Mouse (Mus musculus) limb, embryonic 12.5 days (tissue): ENCODE measurements around the gene Cops4. TPM values are rescaled to one million over a fixed set of nuclear protein-coding genes. Genes with fewer than 3 reads are reported as not detected.

Experiments used
- ATAC-seq: fragments of 200-750 bp; cut with Nextera tagmentation; 2 replicates; pipeline ENCODE4 v1.8.0; 2017; ENCODE audit warnings: low read depth, moderate TSS enrichment; ENCODE audit not compliant: insufficient number of reproducible peaks, insufficient read depth, low FRiP score, low TSS enrichment
- H3K27ac ChIP-seq: fragments of 300-500 bp; sonication (generic); 2 replicates; pipeline ENCODE4 v1.5.1; 2016; ENCODE audit warnings: mild to moderate bottlenecking, moderate library complexity
- H3K27me3 ChIP-seq: fragments of 300-500 bp; sonication (generic); 2 replicates; pipeline ENCODE4 v1.6.1; 2016; ENCODE audit warnings: mild to moderate bottlenecking, moderate library complexity
- H3K36me3 ChIP-seq: fragments of 300-500 bp; sonication (generic); 2 replicates; pipeline ENCODE4 v1.6.1; 2016; ENCODE audit warnings: mild to moderate bottlenecking, moderate library complexity
- H3K4me1 ChIP-seq: fragments of 300-500 bp; sonication (generic); replicated peaks from 2 replicates; pipeline ENCODE4 v1.6.1; 2016
- H3K4me2 ChIP-seq: fragments of 300-500 bp; sonication (generic); 2 replicates; pipeline ENCODE4 v1.6.1; 2016; ENCODE audit warnings: mild to moderate bottlenecking, moderate library complexity
- H3K4me3 ChIP-seq: fragments of 300-500 bp; sonication (generic); replicated peaks from 2 replicates; pipeline ENCODE4 v1.5.1; 2016; ENCODE audit warnings: mild to moderate bottlenecking
- H3K9ac ChIP-seq: fragments of 300-500 bp; sonication (generic); replicated peaks from 2 replicates; pipeline ENCODE4 v1.6.1; 2016; ENCODE audit warnings: mild to moderate bottlenecking, moderate library complexity
- H3K9me3 ChIP-seq: fragments of 300-500 bp; sonication (generic); 2 replicates; pipeline ENCODE4 v1.6.1; 2016; ENCODE audit warnings: mild to moderate bottlenecking, moderate library complexity
- WGBS: fragments of 180-500 bp; shearing (Covaris S2); methylation state at CpG from one replicate; pipeline ENCODE4 v1.1.7; 2016; 5-methylcytosine and 5-hydroxymethylcytosine counted together
- polyA plus RNA-seq: library from polyadenylated mRNA; unstranded; fragments of >200 nt; fragmentation: Nextera tagmentation; extraction: Ambion mirVana; gene quantifications from 2 replicates; pipeline ENCODE4 v1.2.1, GENCODE M21; 2016

Gene Cops4
- polyA plus RNA-seq, 1 experiment from 2014 or later = 224 TPM

DNA sequence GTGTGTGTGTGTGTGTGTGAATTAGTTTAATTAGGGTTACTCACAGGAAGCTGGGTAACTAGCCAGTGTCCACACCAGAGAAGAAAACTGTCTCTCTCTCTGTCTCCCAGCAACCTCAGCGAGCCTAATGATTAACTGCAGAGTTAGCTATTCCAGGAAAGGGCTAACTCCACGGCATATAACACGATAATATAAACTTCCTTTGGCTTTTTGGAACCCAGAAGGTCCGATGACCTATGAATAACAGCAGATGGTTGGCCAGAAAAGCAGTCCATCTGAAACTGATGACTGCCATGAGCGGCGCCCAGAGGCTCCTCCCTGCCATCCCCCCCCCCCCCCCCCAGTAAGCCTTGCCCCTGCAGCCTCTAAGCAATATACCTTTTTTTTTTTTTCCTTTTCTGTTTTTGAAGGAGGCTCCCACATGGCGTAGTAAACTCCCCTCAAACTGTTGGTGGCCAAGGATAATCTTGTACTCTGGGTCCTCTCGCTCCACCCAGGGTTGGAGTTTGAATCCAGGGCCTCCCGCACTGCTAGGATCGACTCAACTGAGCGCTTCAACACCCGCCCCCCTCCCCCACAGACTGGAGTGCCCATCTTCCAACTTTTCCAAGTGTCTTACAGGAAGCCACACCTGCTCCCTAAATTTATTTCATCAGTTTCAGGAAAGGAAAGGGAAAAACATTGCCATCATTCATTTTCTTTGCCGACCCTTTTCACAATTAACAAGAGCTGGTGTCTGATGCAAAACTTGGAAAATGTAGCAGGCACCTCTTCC lies 49.3 kb downstream of the Cops4 start:
- Histone ChIP-seq H3K4me3 (no peak overlapping the region), H3K36me3 (no peaks in the 10 kb centered on the region), H3K27ac (no peak overlapping the region), H3K9me3 (no peaks in the 10 kb centered on the region), H3K9ac (no peak overlapping the region), H3K4me2 (no peak overlapping the region), H3K4me1 (no peaks in the 10 kb centered on the region), H3K27me3 (no peaks in the 10 kb centered on the region)
- 76% methylated on average over 13 of the region's 13 CpGs for WGBS
- no peak for ATAC-seq

GRCm38 (mm10) chr5:100568177-100568576 lies 50.1 kb downstream of the Cops4 start:
- Histone ChIP-seq H3K4me3 (no peak overlapping the region), H3K27ac (no peak overlapping the region), H3K4me1 (no peaks in the 10 kb centered on the region), H3K9me3 (no peaks in the 10 kb centered on the region), H3K4me2 (no peak overlapping the region), H3K36me3 (no peaks in the 10 kb centered on the region), H3K9ac (no peak overlapping the region), H3K27me3 (no peaks in the 10 kb centered on the region)
- ATAC-seq = no peak
- 73% methylated on average over 8 of the region's 8 CpGs for WGBS

- 84% methylated on average over 3 of the region's 3 CpGs for WGBS
- no peak overlapping the region for H3K27ac ChIP-seq
Observed at GRCm38 (mm10) chr5:100568802-100569201, 50.7 kb downstream of the Cops4 start.

GRCm38 (mm10) chr5:100569250-100569934 lies 51.3 kb downstream of the Cops4 start:
- Histone ChIP-seq H3K4me2 (no peak overlapping the region), H3K4me1 (no peaks in the 10 kb centered on the region)
- no peak for ATAC-seq

More at GRCm38 (mm10) chr5:100568802-100569201, 50.7 kb downstream of the Cops4 start:
- H3K4me1 ChIP-seq = no peaks in the 10 kb centered on the region
- no peak overlapping the region for H3K4me3 ChIP-seq
- H3K4me2 ChIP-seq = no peak overlapping the region
- no peaks in the 10 kb centered on the region for H3K9me3 ChIP-seq
- H3K27me3 ChIP-seq = no peaks in the 10 kb centered on the region
- H3K36me3 ChIP-seq = no peaks in the 10 kb centered on the region
- H3K9ac ChIP-seq = no peak overlapping the region
- ATAC-seq = no peak

DNA sequence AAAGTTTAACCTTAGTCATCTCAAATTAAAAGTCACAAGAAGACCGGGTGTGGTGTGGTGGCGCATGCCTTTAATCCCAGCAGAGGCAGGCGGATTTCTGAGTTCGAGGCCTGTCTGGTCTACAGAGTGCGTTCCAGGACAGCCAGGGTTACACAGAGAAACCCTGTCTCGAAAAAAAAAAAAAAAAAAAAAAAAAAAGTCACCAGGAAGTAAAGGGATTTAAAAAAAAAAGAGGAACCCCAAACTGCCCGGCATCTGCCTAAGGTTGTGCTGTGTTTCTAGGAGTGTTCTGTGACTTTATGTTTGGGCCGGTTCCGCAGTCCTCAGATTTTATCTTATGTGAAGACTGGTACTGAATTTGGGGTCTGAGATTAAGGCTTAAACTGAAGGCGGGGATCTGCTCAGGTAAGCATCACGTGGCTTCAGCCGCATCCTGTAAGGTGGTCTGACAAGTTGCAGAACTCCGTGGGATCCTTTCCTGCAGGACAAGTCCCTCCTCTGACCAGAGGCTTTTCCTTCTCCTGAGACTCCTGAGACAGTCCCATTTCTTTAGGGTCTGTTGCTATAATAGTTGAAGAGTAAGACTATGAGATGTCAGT lies 52.0 kb downstream of the Cops4 start:
- Histone ChIP-seq H3K27me3 (no peaks in the 10 kb centered on the region), H3K4me2 (no peak overlapping the region), H3K4me3 (no peak overlapping the region), H3K4me1 (no peaks in the 10 kb centered on the region), H3K36me3 (no peaks in the 10 kb centered on the region), H3K27ac (no peak overlapping the region), H3K9ac (no peak overlapping the region), H3K9me3 (no peaks in the 10 kb centered on the region)
- no peak for ATAC-seq
- WGBS = 75% methylated on average over 13 of the region's 13 CpGs

More at GRCm38 (mm10) chr5:100569250-100569934, 51.3 kb downstream of the Cops4 start:
- H3K9ac ChIP-seq = no peak overlapping the region
- 80% methylated on average over 18 of the region's 18 CpGs for WGBS
- no peak overlapping the region for H3K27ac ChIP-seq
- no peaks in the 10 kb centered on the region for H3K27me3 ChIP-seq
- H3K9me3 ChIP-seq = no peaks in the 10 kb centered on the region
- H3K36me3 ChIP-seq = no peaks in the 10 kb centered on the region
- no peak overlapping the region for H3K4me3 ChIP-seq

DNA sequence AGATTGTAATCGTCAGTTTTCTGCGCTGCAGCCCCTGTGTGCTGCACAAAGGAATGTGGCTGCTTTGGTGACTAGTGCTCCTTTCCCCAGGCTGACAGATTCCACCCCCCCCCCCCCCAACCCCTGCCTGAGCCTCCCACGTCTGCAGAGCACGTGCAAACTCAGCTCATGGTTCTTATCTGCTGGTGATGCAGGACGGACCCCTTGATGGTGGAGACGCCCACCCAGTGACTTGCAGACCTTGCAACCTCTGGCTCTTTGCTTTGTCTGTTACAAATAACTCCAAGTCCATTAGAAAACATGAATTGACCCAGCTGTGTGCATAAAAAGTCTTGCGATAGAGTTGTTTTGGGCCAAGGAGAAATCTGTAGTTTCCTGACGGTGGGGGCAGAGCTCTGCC lies 52.6 kb downstream of the Cops4 start:
- Histone ChIP-seq H3K27ac (no peak overlapping the region), H3K9me3 (no peaks in the 10 kb centered on the region), H3K9ac (no peak overlapping the region), H3K4me2 (no peak overlapping the region), H3K27me3 (no peaks in the 10 kb centered on the region), H3K4me3 (no peak overlapping the region), H3K4me1 (no peaks in the 10 kb centered on the region), H3K36me3 (no peaks in the 10 kb centered on the region)
- 28% methylated on average over 8 of the region's 8 CpGs for WGBS
- no peak for ATAC-seq

DNA sequence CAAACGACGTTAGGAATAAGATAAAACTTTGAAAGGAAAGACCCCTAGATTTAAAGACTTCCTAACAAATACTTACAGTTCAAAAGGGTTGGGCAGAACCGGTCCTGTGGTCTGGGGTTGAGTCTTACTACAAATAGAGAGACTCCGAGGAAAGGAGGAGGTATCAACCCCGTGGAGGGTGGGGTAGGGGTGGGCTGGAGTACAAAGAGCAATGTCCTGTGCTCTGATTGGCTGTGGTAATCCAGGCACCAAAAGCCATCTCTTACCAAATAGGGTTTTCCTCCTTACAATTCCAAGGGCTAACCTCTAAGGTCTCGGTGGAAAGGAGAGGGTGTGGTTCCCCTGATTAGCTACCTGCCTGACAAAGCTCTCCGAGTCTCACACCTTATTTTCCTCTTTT lies 54.0 kb downstream of the Cops4 start, which contains the start of gene Plac8:
Gene Plac8, minus strand, starts transcription at position 177 of the 400 bp plus-strand sequence.
- Histone ChIP-seq H3K27ac (no peak within 1 kb of the TSS), H3K4me3 (no peak within 1 kb of the TSS), H3K9me3 (no peaks in the 10 kb centered on the region), H3K4me1 (no peaks in the 10 kb centered on the region), H3K9ac (no peak within 1 kb of the TSS), H3K27me3 (no peaks in the 10 kb centered on the region), H3K4me2 (no peak within 1 kb of the TSS), H3K36me3 (no peaks in the 10 kb centered on the region)
- no peak for ATAC-seq
- 29% methylated on average over 7 of the region's 7 CpGs for WGBS

- Histone ChIP-seq H3K9ac (no peak overlapping the region), H3K4me3 (no peak overlapping the region), H3K27ac (no peak overlapping the region), H3K4me1 (no peaks in the 10 kb centered on the region), H3K4me2 (no peak overlapping the region), H3K36me3 (no peaks in the 10 kb centered on the region), H3K27me3 (no peaks in the 10 kb centered on the region), H3K9me3 (no peaks in the 10 kb centered on the region)
- WGBS = 91% methylated on average over 5 of the region's 5 CpGs
- ATAC-seq = no peak
Observed at GRCm38 (mm10) chr5:100573256-100573655, 55.1 kb downstream of the Cops4 start.

DNA sequence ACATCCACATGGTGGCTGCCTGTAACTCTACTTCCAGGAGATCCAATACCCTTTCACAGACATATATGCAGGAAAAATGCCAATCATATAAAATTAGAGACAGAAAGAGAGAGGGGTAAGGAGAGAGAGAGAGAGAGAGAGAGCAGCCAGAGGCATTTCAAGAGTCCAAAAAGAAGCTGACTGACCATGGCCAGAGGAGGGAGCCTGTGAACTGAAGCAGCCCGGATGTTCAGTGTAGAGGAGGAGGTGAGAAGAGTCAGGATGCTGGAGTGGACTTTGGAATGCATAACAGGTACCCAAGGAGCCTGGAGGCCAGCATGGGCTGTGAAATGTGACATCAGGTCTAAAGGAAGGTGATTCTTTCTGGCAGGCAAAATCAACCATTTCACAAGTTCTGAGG lies 56.7 kb downstream of the Cops4 start:
- Histone ChIP-seq H3K36me3 (no peaks in the 10 kb centered on the region), H3K27ac (no peak overlapping the region), H3K4me1 (no peaks in the 10 kb centered on the region), H3K27me3 (no peaks in the 10 kb centered on the region), H3K9me3 (no peaks in the 10 kb centered on the region), H3K9ac (no peak overlapping the region), H3K4me2 (no peak overlapping the region), H3K4me3 (no peak overlapping the region)
- WGBS = 47% methylated on average over 1 of the region's 1 CpGs
- ATAC-seq = no peak

- ATAC-seq = no peak
- H3K27ac ChIP-seq = no peak overlapping the region
- no peak overlapping the region for H3K4me3 ChIP-seq
- 86% methylated on average over 5 of the region's 5 CpGs for WGBS
- H3K9ac ChIP-seq = no peak overlapping the region
- no peaks in the 10 kb centered on the region for H3K9me3 ChIP-seq
- H3K4me2 ChIP-seq = no peak overlapping the region
- H3K27me3 ChIP-seq = no peaks in the 10 kb centered on the region
- no peaks in the 10 kb centered on the region for H3K36me3 ChIP-seq
- H3K4me1 ChIP-seq = no peaks in the 10 kb centered on the region
Observed at GRCm38 (mm10) chr5:100578863-100579411, 60.8 kb downstream of the Cops4 start.
